Mouse (Mus musculus): ENCODE measurements around the gene Elp5.

GRCm38 (mm10) chr11:69934681-69935080 lies 47.6 kb downstream of the Elp5 start:
- TF ChIP-seq CTCF (IDR thresholded peaks at IDR 0.05; ENCODE audit: control insufficient read depth, insufficient read depth, low read length) (no peak), POLR2A (IDR thresholded peaks at IDR 0.05; ENCODE audit: borderline replicate concordance, control insufficient read depth, low read depth, low read length) (no peak)
